Mouse (Mus musculus) intestine, embryonic 16.5 days (tissue): Measurements from ENCODE around the gene Prokr2. TPM values are rescaled to one million over a fixed set of nuclear protein-coding genes. Genes with fewer than 3 reads are reported as not detected.

Experiments used
- ATAC-seq: fragments of 200-750 bp; cut with Nextera tagmentation; 2 replicates; pipeline ENCODE4 v1.8.0; 2017; ENCODE audit warnings: moderate TSS enrichment, moderate library complexity
- H3K27ac ChIP-seq: fragments of 300-500 bp; sonication (generic); 2 replicates; pipeline ENCODE4 v1.5.1; 2014; ENCODE audit warnings: mild to moderate bottlenecking, low read length
- H3K27me3 ChIP-seq: fragments of 300-500 bp; sonication (generic); replicated peaks from 2 replicates; pipeline ENCODE4 v1.6.1; 2014; ENCODE audit warnings: low read length, control low read depth, mixed read lengths; ENCODE audit not compliant: control insufficient read depth, insufficient read depth
- H3K36me3 ChIP-seq: fragments of 300-500 bp; sonication (generic); 2 replicates; pipeline ENCODE4 v1.6.1; 2014; ENCODE audit warnings: low read length, control low read depth; ENCODE audit not compliant: control insufficient read depth, insufficient read depth
- H3K4me1 ChIP-seq: fragments of 300-500 bp; sonication (generic); 2 replicates; pipeline ENCODE4 v1.6.1; 2014; ENCODE audit warnings: low read length, control low read depth, mixed read lengths; ENCODE audit not compliant: control insufficient read depth, insufficient read depth
- H3K4me2 ChIP-seq: fragments of 300-500 bp; sonication (generic); 2 replicates; pipeline ENCODE4 v1.6.1; 2014; ENCODE audit warnings: low read depth, low read length, control low read depth
- H3K4me3 ChIP-seq: fragments of 300-500 bp; sonication (generic); 2 replicates; pipeline ENCODE4 v1.5.1; 2014; ENCODE audit warnings: mild to moderate bottlenecking, low read length
- H3K9ac ChIP-seq: fragments of 300-500 bp; sonication (generic); 2 replicates; pipeline ENCODE4 v1.6.1; 2014; ENCODE audit warnings: low read depth, low read length
- H3K9me3 ChIP-seq: fragments of 300-500 bp; sonication (generic); 2 replicates; pipeline ENCODE4 v1.6.1; 2016; ENCODE audit warnings: low read length, control low read depth; ENCODE audit not compliant: control insufficient read depth
- WGBS: fragments of 180-500 bp; shearing (Covaris S2); extraction: QIAGEN DNeasy Blood & Tissue Kit; methylation state at CpG from one replicate; pipeline ENCODE4 v1.1.7; 2014; 5-methylcytosine and 5-hydroxymethylcytosine counted together
- polyA plus RNA-seq: library from polyadenylated mRNA; unstranded; fragments of >200 nt; fragmentation: Nextera tagmentation; extraction: Ambion mirVana; gene quantifications from 2 replicates; pipeline ENCODE4 v1.2.1, GENCODE M21; 2015

Prokr2 gene
- polyA plus RNA-seq, 1 experiment from 2014 or later, result 0.18 TPM

DNA sequence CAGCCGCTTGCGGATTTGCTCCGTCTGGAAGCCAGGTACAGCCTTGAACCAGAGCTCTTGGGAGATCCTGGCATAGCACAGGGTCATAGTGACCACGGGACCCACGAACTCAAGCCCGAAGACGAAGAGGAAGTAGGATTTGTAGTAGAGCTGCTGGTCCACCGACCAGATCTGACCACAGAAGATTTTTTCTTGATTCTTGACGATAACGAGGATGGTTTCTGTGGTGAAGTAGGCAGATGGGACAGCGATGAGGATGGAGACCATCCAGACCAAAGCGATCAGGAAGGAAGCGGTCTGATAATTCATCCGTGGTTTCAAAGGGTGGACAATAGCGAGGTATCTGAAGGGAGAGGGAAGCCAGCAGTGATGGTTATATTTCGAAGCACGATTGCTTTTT lies 11.5 kb downstream of the Prokr2 start:
- H3K27ac ChIP-seq, result no peak overlapping the region
- 89% methylated on average over 17 of the region's 17 CpGs for WGBS
- no peaks in the 10 kb centered on the region for H3K9me3 ChIP-seq
- no peak overlapping the region for H3K4me3 ChIP-seq
- no peaks in the 10 kb centered on the region for H3K36me3 ChIP-seq
- H3K4me2 ChIP-seq, result no peak overlapping the region
- no peaks in the 10 kb centered on the region for H3K4me1 ChIP-seq
- no peak overlapping the region for H3K9ac ChIP-seq
- no peak for ATAC-seq
- H3K27me3 ChIP-seq, result 0 out of 2 replicates have a peak, but pooled peaks cover 2% of the 10 kb centered on the region

DNA sequence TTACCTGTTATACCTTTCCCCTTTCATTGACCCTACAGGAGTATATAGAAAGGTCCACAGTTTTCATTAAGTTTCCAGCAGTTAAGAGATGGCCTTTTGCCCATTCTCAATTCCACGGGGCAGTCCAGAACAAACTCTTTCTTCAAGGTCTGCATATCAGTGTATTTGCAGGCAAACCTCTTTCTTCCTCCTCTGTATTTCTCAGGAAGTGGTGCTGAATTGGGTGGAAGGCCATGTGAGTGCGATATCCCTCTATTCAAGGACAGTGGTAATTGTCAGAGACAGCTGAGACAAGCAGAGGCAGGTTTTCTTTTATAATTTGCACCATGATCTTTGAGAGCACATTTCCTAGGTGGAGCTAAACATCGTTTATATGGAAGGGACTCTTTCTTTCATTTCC lies 16.8 kb downstream of the Prokr2 start:
- Histone ChIP-seq H3K9me3 (no peaks in the 10 kb centered on the region), H3K27me3 (no peaks in the 10 kb centered on the region), H3K4me3 (no peak overlapping the region), H3K27ac (no peak overlapping the region), H3K9ac (no peak overlapping the region), H3K36me3 (no peaks in the 10 kb centered on the region), H3K4me2 (no peak overlapping the region), H3K4me1 (no peaks in the 10 kb centered on the region)
- ATAC-seq, result no peak
- WGBS, result 75% methylated on average over 3 of the region's 3 CpGs

DNA sequence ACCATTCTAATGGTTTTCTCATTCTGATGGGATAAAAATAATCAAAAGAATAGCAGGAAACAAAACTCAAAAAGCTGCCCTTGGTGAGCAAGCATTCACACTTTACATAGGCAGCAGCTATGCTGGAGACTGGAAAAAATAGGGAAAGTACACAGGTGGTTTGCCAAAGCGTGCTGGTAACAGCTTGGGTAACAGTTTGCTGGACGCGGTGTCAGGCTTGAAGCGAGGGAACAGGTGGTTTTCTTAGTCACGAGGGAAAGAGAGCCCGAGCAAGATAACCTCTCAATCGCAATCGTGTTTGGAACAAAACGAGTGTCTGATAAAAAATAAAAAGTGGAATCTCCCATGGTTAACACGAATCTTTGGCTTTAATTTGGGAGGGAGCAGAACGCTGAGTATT lies 41.4 kb downstream of the Prokr2 start:
- Histone ChIP-seq H3K4me3 (no peak overlapping the region), H3K9ac (no peak overlapping the region), H3K9me3 (no peaks in the 10 kb centered on the region), H3K27me3 (no peaks in the 10 kb centered on the region), H3K4me1 (no peaks in the 10 kb centered on the region), H3K36me3 (no peaks in the 10 kb centered on the region), H3K27ac (no peak overlapping the region), H3K4me2 (no peak overlapping the region)
- ATAC-seq, result no peak
- WGBS, result 89% methylated on average over 11 of the region's 11 CpGs

DNA sequence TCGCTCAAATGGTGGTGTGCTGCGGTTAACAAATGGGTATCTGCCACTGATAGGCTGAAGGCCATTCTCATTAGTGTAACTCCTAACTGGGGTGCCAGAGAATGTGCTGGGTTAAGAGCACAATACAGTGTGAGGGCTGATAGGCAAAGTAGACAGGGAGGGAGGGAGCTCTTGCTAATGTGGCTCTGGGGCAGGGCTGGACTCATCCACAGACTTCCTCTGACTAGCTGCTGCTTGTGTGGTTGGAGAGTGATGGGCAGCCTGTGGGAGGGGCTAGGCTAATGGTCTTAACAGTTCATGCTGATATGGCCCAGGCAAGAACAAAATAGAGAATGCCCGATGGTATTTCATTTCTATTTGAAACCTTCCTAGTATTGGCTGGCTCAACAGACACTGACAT lies 44.0 kb downstream of the Prokr2 start:
- H3K9ac ChIP-seq, result no peak overlapping the region
- no peak overlapping the region for H3K4me3 ChIP-seq
- WGBS, result 92% methylated on average over 3 of the region's 3 CpGs
- H3K36me3 ChIP-seq, result no peaks in the 10 kb centered on the region
- H3K4me2 ChIP-seq, result no peak overlapping the region
- ATAC-seq, result no peak
- no peaks in the 10 kb centered on the region for H3K9me3 ChIP-seq
- no peak overlapping the region for H3K27ac ChIP-seq
- H3K4me1 ChIP-seq, result no peaks in the 10 kb centered on the region
- no peaks in the 10 kb centered on the region for H3K27me3 ChIP-seq

DNA sequence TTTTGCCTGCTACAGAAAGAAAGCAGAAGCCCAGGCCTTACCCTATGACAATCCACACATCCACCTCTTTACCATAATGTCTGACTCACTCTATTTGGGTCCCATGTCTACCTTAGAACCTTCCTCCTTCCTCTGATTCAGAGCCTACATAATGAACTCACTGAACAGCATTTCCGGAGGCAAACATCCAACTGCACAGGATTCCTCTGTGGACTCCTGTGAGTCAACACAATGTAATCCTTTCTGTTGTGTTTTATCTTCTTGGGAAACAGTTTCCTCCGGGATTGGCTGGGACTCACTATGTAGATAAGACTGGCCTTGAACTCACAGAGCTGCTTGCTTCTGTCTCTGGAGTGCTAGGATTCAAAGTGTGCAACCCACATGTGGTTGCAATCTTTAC lies 44.9 kb downstream of the Prokr2 start:
- Histone ChIP-seq H3K9me3 (no peaks in the 10 kb centered on the region), H3K4me1 (no peaks in the 10 kb centered on the region), H3K4me2 (no peak overlapping the region), H3K4me3 (no peak overlapping the region), H3K27ac (no peak overlapping the region), H3K27me3 (no peaks in the 10 kb centered on the region), H3K9ac (no peak overlapping the region), H3K36me3 (no peaks in the 10 kb centered on the region)
- ATAC-seq, result no peak
- WGBS, result 61% methylated on average over 2 of the region's 2 CpGs

DNA sequence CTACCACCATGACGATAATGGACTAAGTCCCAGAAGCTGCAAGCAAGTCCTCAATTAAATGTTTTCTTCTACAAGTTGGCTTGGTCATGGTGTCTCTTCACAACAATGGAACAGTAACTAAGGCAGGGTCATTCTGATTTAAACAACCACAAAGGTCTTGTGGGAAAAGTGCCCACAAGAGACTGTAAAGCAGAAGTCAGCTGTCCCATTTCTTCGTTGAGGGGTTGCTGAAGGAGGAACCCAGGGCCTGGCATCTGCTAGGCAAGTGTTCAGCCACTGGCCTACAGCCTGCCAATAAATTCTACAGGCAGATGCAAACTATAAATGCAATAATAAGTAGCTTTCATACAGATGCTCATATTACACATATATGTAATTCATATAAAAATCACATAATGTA lies 48.0 kb downstream of the Prokr2 start:
- Histone ChIP-seq H3K27me3 (no peaks in the 10 kb centered on the region), H3K4me3 (no peak overlapping the region), H3K27ac (no peak overlapping the region), H3K36me3 (no peaks in the 10 kb centered on the region), H3K9ac (no peak overlapping the region), H3K4me1 (no peaks in the 10 kb centered on the region), H3K9me3 (no peaks in the 10 kb centered on the region), H3K4me2 (no peak overlapping the region)
- WGBS, result 76% methylated on average over 2 of the region's 2 CpGs
- no peak for ATAC-seq

DNA sequence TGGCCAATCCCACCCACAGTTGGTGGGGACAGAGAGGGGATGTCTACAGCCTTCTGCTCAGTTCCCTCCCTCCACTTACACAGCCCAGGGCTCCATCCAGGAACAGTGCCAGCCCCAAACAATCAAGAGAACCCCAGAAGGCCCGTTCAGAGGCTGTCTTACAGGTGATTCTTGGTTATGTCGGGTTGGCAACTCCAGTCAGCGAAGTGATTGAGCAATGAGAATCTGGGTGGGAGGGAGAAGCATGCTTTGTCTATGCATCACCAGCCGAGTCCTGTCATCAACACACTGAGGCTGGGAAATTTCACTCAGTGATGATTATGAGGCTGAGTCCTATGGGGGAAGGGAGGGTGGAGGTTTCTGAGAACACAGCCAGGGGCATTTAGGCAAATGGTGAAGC lies 61.7 kb downstream of the Prokr2 start:
- no peak for ATAC-seq
- Histone ChIP-seq H3K4me1 (no peaks in the 10 kb centered on the region), H3K27ac (no peak overlapping the region), H3K27me3 (no peaks in the 10 kb centered on the region), H3K4me3 (no peak overlapping the region), H3K4me2 (no peak overlapping the region), H3K36me3 (no peaks in the 10 kb centered on the region), H3K9me3 (no peaks in the 10 kb centered on the region), H3K9ac (no peak overlapping the region)
- WGBS, result 56% methylated on average over 4 of the region's 4 CpGs

DNA sequence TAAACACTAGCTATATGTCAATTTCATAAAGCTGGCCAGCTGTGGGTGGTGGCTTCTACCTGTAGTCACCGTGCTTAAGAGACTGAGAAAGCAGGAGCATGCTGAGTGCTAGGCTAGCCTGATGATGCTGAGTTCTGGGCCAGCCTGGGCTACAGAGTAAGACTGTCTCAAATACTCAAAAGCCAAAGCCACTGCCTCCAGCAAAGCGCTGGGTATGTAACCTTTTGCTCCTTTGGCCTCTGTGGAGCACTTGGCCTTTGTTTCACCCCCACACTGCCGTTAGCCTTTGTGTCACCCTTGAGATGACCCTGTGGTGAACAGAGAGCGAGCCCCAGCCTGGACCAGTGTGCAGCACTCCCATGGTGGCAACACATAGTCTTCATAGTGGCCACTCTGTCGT lies 64.7 kb downstream of the Prokr2 start:
- ATAC-seq, result no peak
- Histone ChIP-seq H3K4me1 (no peaks in the 10 kb centered on the region), H3K9me3 (no peaks in the 10 kb centered on the region), H3K4me3 (no peak overlapping the region), H3K27me3 (no peaks in the 10 kb centered on the region), H3K4me2 (no peak overlapping the region), H3K36me3 (no peaks in the 10 kb centered on the region), H3K27ac (no peak overlapping the region), H3K9ac (no peak overlapping the region)
- WGBS, result 73% methylated on average over 5 of the region's 5 CpGs

DNA sequence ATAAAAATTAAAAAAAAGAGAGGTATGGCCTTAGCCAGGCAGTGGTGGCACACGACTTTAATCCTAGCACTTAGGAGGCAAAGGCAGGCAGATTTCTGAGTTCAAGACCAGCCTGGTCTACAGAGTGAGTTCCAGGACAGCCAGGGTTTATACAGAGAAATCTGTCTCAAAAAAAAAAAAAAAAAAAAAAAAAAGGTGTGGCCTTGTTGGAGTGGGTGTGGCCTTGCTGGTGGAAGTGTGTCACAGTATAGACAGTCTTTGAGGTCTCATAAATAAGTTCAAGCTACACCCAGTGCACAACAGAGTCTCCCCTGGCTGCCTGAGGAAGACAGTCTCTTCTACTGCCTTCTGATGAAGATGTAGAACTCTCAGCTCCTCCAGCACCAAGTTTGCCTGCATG lies 68.1 kb downstream of the Prokr2 start:
- H3K4me2 ChIP-seq, result no peak overlapping the region
- whole genome bisulfite sequencing, result 85% methylated on average over 1 of the region's 1 CpGs
- ATAC-seq, result no peak
- no peaks in the 10 kb centered on the region for H3K27me3 ChIP-seq
- H3K4me3 ChIP-seq, result no peak overlapping the region
- no peaks in the 10 kb centered on the region for H3K36me3 ChIP-seq
- H3K27ac ChIP-seq, result no peak overlapping the region
- H3K4me1 ChIP-seq, result no peaks in the 10 kb centered on the region
- H3K9me3 ChIP-seq, result no peaks in the 10 kb centered on the region
- no peak overlapping the region for H3K9ac ChIP-seq

DNA sequence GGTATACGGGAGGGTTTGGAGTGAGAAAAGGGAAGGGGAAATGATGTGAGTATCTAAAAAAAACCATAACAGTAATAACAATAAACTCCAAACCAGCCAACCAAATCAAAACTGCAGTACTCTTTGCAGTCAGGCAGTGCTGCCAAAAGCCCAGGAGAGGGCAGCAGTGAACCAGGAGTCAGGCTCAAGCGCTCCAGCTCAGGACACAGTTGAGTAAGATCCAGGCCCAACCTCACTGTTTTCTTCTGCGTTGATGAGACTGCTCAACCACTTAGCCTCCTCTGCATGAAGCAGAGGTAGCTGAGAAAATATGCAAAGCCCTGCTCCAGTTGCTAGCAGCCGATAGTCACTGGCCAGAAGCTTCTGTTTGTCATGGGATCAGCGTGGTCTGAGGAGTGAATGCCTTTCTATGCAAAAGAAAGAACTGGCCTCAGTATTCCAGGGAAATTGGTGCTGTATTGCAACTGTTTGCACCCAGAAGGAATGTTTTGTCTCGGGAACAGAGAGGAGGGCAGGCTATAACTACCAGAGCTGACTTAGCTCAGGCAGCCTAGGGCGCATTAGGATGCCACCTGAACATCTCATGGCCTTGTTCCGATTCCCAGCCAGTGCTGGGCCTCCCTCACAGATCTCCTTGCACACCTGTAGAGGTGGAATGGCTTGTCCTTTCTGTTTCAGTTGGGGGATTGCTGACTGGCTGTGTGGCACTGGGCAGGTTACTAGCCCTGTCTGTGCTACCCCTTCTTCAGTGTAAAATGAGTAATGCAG lies 69.0 kb downstream of the Prokr2 start:
- H3K36me3 ChIP-seq, result no peaks in the 10 kb centered on the region
- no peak overlapping the region for H3K4me2 ChIP-seq
- H3K4me1 ChIP-seq, result no peaks in the 10 kb centered on the region
- H3K9ac ChIP-seq, result no peak overlapping the region
- no peaks in the 10 kb centered on the region for H3K9me3 ChIP-seq
- H3K27me3 ChIP-seq, result no peaks in the 10 kb centered on the region
- WGBS, result 37% methylated on average over 8 of the region's 8 CpGs
- peak; percentile 70 for ATAC-seq
- H3K4me3 ChIP-seq, result no peak overlapping the region
- H3K27ac ChIP-seq, result no peak overlapping the region
